Mouse (Mus musculus) heart, postnatal 0 days (tissue): ENCODE measurements around the gene F2. TPM values are rescaled to one million over a fixed set of nuclear protein-coding genes. Genes with fewer than 3 reads are reported as not detected.

Source experiments
- ATAC-seq: fragments of 200-750 bp; cut with Nextera tagmentation; 2 replicates; pipeline ENCODE4 v1.8.0; 2017; ENCODE audit warnings: low read depth, moderate number of reproducible peaks, moderate library complexity; ENCODE audit not compliant: insufficient read depth
- DNase-seq: peaks from one replicate; pipeline ENCODE4 v3.0.0-alpha.2; 2016; ENCODE audit warnings: low spot score
- H3K27ac ChIP-seq: fragments of 300-500 bp; sonication (generic); 2 replicates; pipeline ENCODE4 v1.5.1; 2014; ENCODE audit warnings: low read depth, mild to moderate bottlenecking
- H3K27me3 ChIP-seq: fragments of 300-500 bp; sonication (generic); 2 replicates; pipeline ENCODE4 v1.6.1; 2014; ENCODE audit warnings: low read length, mixed read lengths; ENCODE audit not compliant: control insufficient read depth, insufficient read depth
- H3K36me3 ChIP-seq: fragments of 300-500 bp; sonication (generic); replicated peaks from 2 replicates; pipeline ENCODE4 v1.6.1; 2014; ENCODE audit warnings: low read length, mixed read lengths; ENCODE audit not compliant: control insufficient read depth, insufficient read depth
- H3K4me1 ChIP-seq: fragments of 300-500 bp; sonication (generic); 2 replicates; pipeline ENCODE4 v1.6.1; 2014; ENCODE audit warnings: antibody characterized with exemption; ENCODE audit not compliant: control insufficient read depth, insufficient read depth
- H3K4me2 ChIP-seq: fragments of 300-500 bp; sonication (generic); 2 replicates; pipeline ENCODE4 v1.6.1; 2014; ENCODE audit warnings: low read depth, mild to moderate bottlenecking, low read length, moderate library complexity
- H3K4me3 ChIP-seq: fragments of 300-500 bp; sonication (generic); 2 replicates; pipeline ENCODE4 v1.5.1; 2014; ENCODE audit warnings: low read depth, low read length
- H3K9ac ChIP-seq: fragments of 300-500 bp; sonication (generic); replicated peaks from 2 replicates; pipeline ENCODE4 v1.6.1; 2014; ENCODE audit warnings: low read depth, low read length, mixed read lengths
- H3K9me3 ChIP-seq: fragments of 300-500 bp; sonication (generic); replicated peaks from 2 replicates; pipeline ENCODE4 v1.6.1; 2016; ENCODE audit warnings: low read length; ENCODE audit not compliant: control insufficient read depth
- CTCF ChIP-seq: IDR thresholded peaks from 2 replicates; pipeline ENCODE4 v1.5.1; 2016; ENCODE audit warnings: antibody characterized with exemption, control low read depth, low read depth
- EP300 ChIP-seq: IDR thresholded peaks from 2 replicates; pipeline ENCODE4 v1.6.1; 2016; ENCODE audit warnings: antibody characterized with exemption, low read depth
- WGBS: fragments of 180-500 bp; shearing (Covaris S2); extraction: QIAGEN DNeasy Blood & Tissue Kit; methylation state at CpG from one replicate; pipeline ENCODE4 v1.1.7; 2014; 5-methylcytosine and 5-hydroxymethylcytosine counted together
- polyA plus RNA-seq: library from polyadenylated mRNA; unstranded; fragments of >200 nt; fragmentation: Nextera tagmentation; extraction: Ambion mirVana; gene quantifications from 2 replicates; pipeline ENCODE4 v1.2.1, GENCODE M21; 2015
- total RNA-seq: library from RNA; depleted of rRNA; stranded (reverse); fragments of >200 nt; gene quantifications from 2 replicates; pipeline ENCODE4 v1.2.3, GENCODE M21; 2014; ENCODE audit warnings: low replicate concordance

The F2 gene
- total and polyA plus RNA-seq, 2 experiments from 2014 or later: 0.08 to 0.12 TPM

- no peak overlapping the region for H3K27ac ChIP-seq
- no peaks in the 10 kb centered on the region for H3K27me3 ChIP-seq
- H3K4me1 ChIP-seq: peaks cover 10% of the 10 kb centered on the region
- no peaks in the 10 kb centered on the region for H3K9me3 ChIP-seq
- no peak for TF ChIP-seq CTCF
- no peak for TF ChIP-seq EP300
- H3K9ac ChIP-seq: no peak overlapping the region
- DNase-seq (no peak), ATAC-seq (no peak)
- WGBS: 90% methylated on average over 6 of the region's 6 CpGs
- no peak overlapping the region for H3K4me2 ChIP-seq
- peaks cover 78% of the 10 kb centered on the region for H3K36me3 ChIP-seq
- no peak overlapping the region for H3K4me3 ChIP-seq
Measured at GRCm38 (mm10) chr2:91660981-91661380, 24.8 kb upstream of the F2 start.

- no peak overlapping the region for H3K4me2 ChIP-seq
- H3K4me3 ChIP-seq: no peak overlapping the region
- H3K4me1 ChIP-seq: peaks cover 22% of the 10 kb centered on the region
- DNase-seq (no peak), ATAC-seq (no peak)
- H3K27ac ChIP-seq: no peak overlapping the region
- H3K36me3 ChIP-seq: peaks cover 88% of the 10 kb centered on the region
- no peak for TF ChIP-seq CTCF
- TF ChIP-seq EP300: no peak
- 93% methylated on average over 8 of the region's 8 CpGs for WGBS
- H3K9me3 ChIP-seq: no peaks in the 10 kb centered on the region
- no peaks in the 10 kb centered on the region for H3K27me3 ChIP-seq
- H3K9ac ChIP-seq: no peak overlapping the region
Measured at GRCm38 (mm10) chr2:91659657-91660056, 23.4 kb upstream of the F2 start.

- Histone ChIP-seq H3K4me1 (peaks cover 41% of the 10 kb centered on the region), H3K27ac (peak overlapping the region; percentile 77), H3K4me3 (no peak overlapping the region), H3K4me2 (no peak overlapping the region), H3K9me3 (no peaks in the 10 kb centered on the region), H3K27me3 (no peaks in the 10 kb centered on the region), H3K36me3 (peaks cover 67% of the 10 kb centered on the region), H3K9ac (no peak overlapping the region)
- no peak for ATAC-seq
- WGBS: 48% methylated on average over 8 of the region's 8 CpGs
- no peak for DNase-seq
- TF ChIP-seq CTCF (no peak), EP300 (no peak)
Measured at GRCm38 (mm10) chr2:91656774-91657173, 20.6 kb upstream of the F2 start.

- TF ChIP-seq EP300: no peak
- no peak for TF ChIP-seq CTCF
- Histone ChIP-seq H3K4me2 (no peak overlapping the region; the same call in 1 of the 2 replicates), H3K36me3 (peaks cover 58% of the 10 kb centered on the region), H3K27ac (peak overlapping the region; percentile 77), H3K4me3 (no peak overlapping the region), H3K27me3 (no peaks in the 10 kb centered on the region), H3K9ac (no peak overlapping the region; the same call in 1 of the 2 replicates), H3K4me1 (peaks cover 50% of the 10 kb centered on the region), H3K9me3 (no peaks in the 10 kb centered on the region)
- WGBS: 19% methylated on average over 6 of the region's 6 CpGs
- DNase-seq: peak; percentile 70
- ATAC-seq: peak; percentile 83
Measured at GRCm38 (mm10) chr2:91655827-91656226, 19.6 kb upstream of the F2 start.

GRCm38 (mm10) chr2:91655388-91655787 lies 19.2 kb upstream of the F2 start:
- H3K4me1 ChIP-seq: peaks cover 53% of the 10 kb centered on the region
- no peak overlapping the region; the same call in 1 of the 2 replicates for H3K9ac ChIP-seq
- no peaks in the 10 kb centered on the region for H3K9me3 ChIP-seq
- peaks cover 57% of the 10 kb centered on the region for H3K36me3 ChIP-seq
- peak overlapping the region; percentile 77 for H3K27ac ChIP-seq
- 0 out of 2 replicates have a peak, but pooled peaks have one; percentile 3 for ATAC-seq
- WGBS: 39% methylated on average over 5 of the region's 5 CpGs
- no peaks in the 10 kb centered on the region for H3K27me3 ChIP-seq
- no peak overlapping the region; the same call in 1 of the 2 replicates for H3K4me2 ChIP-seq
- DNase-seq: peak; percentile 10
- TF ChIP-seq EP300: no peak
- no peak for TF ChIP-seq CTCF
- no peak overlapping the region for H3K4me3 ChIP-seq

GRCm38 (mm10) chr2:91652863-91653262 lies 16.6 kb upstream of the F2 start:
- ATAC-seq (no peak), DNase-seq (peak; percentile 43)
- Histone ChIP-seq H3K4me2 (no peak overlapping the region; the same call in 1 of the 2 replicates), H3K9ac (0 out of 2 replicates have a peak overlapping the region, but pooled peaks have one; percentile 34), H3K9me3 (no peaks in the 10 kb centered on the region), H3K27me3 (no peaks in the 10 kb centered on the region), H3K36me3 (peaks cover 34% of the 10 kb centered on the region), H3K4me1 (peaks cover 53% of the 10 kb centered on the region), H3K27ac (peak overlapping the region; percentile 64), H3K4me3 (no peak overlapping the region)
- TF ChIP-seq CTCF (no peak), EP300 (no peak)
- 20% methylated on average over 6 of the region's 6 CpGs for WGBS
